9 mouse cellular contexts compared by ENCODE assay signal in genomic region chr7:16737606-16738072, GRCm38 (mm10). TPM values are rescaled to one million over a fixed set of nuclear protein-coding genes. Genes with fewer than 3 reads are reported as not detected.
DNase-seq lines count a peak whose midpoint lies in the region; ATAC-seq and TF ChIP-seq lines count a peak whose summit lies in the region.
"Had no signal": no experiment of that assay in that cellular context is flagged by ENCODE, and none has a peak within 500 bp of the region (broad histone marks: within the 10 kb centered on the region; RNA-seq: fewer than 3 reads in every experiment).

No protein-coding gene starts in this region.

- no peak for TF ChIP-seq CTCF in CH12.LX (conservative IDR thresholded peaks at IDR 0.05 in 1 of 2, IDR thresholded peaks at IDR 0.05 in 1 of 2; ENCODE audit: low read depth in 2 of 2, low read length in 2 of 2)

- H3K27me3 ChIP-seq in CH12.LX (replicated peaks) = no peaks in the 10 kb centered on the region
- no peaks in the 10 kb centered on the region for H3K27me3 ChIP-seq in erythroblast, embryonic 14.5 days (ENCODE audit: control insufficient read depth)
- H3K27me3 ChIP-seq in limb, embryonic 14.5 days (ENCODE audit: control insufficient read depth, insufficient read depth, low read length) = no peaks in the 10 kb centered on the region

- H3K9ac ChIP-seq in CH12.LX (ENCODE audit: insufficient read depth, low read depth) = peak overlapping the region; percentile 34; the same call in 1 of the 2 replicates
- H3K9ac ChIP-seq in limb, embryonic 14.5 days (ENCODE audit: low read depth, low read length, severe bottlenecking) = 0 out of 2 replicates have a peak overlapping the region, but pooled peaks have one; percentile 1

- peak overlapping the region; percentile 59 for H3K4me2 ChIP-seq in CH12.LX (ENCODE audit: insufficient read depth, low read depth, poor library complexity, severe bottlenecking)
- peak overlapping the region; percentile 49 for H3K4me2 ChIP-seq in limb, embryonic 14.5 days (replicated peaks; ENCODE audit: low read depth, low read length, severe bottlenecking)

- H3K79me2 ChIP-seq in CH12.LX (replicated peaks; ENCODE audit: control insufficient read depth, extremely low read depth, insufficient read depth, poor library complexity, severe bottlenecking) = peaks cover 12% of the 10 kb centered on the region; the same call in 1 of the 2 replicates

- no peaks in the 10 kb centered on the region for H3K9me3 ChIP-seq in CH12.LX (replicated peaks; ENCODE audit: low read length)
- no peaks in the 10 kb centered on the region for H3K9me3 ChIP-seq in erythroblast, embryonic 14.5 days (ENCODE audit: control insufficient read depth, low read length)
- no peaks in the 10 kb centered on the region for H3K9me3 ChIP-seq in limb, embryonic 14.5 days (ENCODE audit: control insufficient read depth, low read length)

- H3K4me3 ChIP-seq in CH12.LX (replicated peaks in 1 of 3; ENCODE audit: low read depth in 2 of 3, low read length in 2 of 3, poor library complexity in 1 of 3) = peak overlapping the region in 2 of 3 experiments; percentile 94 to 95
- peak overlapping the region; percentile 93 for H3K4me3 ChIP-seq in erythroblast, embryonic 14.5 days (replicated peaks)
- H3K4me3 ChIP-seq in limb, embryonic 14.5 days (replicated peaks; ENCODE audit: low read length) = peak overlapping the region; percentile 89

- dilution Hi-C loops in CH12.LX (cut with MboI; ENCODE audit: extremely low pct_ligation_motif_present, extremely low pct_unique_long_range_greater_than_20kb, low sequenced_read_pairs) = no loop called here

- no peak for TF ChIP-seq POLR2A in CH12.LX (IDR thresholded peaks at IDR 0.05; ENCODE audit: low read depth, low read length)
- TF ChIP-seq POLR2A in limb, embryonic 14.5 days (IDR thresholded peaks at IDR 0.05; ENCODE audit: borderline replicate concordance, extremely low read depth, insufficient read depth, insufficient read length) = no peak

- in situ Hi-C loops in CH12.LX (cut with MboI; ENCODE audit: low pct_ligation_motif_present, low pct_unique_long_range_greater_than_20kb, low sequenced_read_pairs) = no loop called here

- TF ChIP-seq EP300 in CH12.LX (IDR thresholded peaks at IDR 0.05; ENCODE audit: low read length) = no peak

- peak; percentile 1; the same call in 1 of the 2 replicates for ATAC-seq in limb, embryonic 14.5 days (ENCODE audit: low FRiP score, low read depth)

- H3K4me1 ChIP-seq in CH12.LX (ENCODE audit: control insufficient read depth in 1 of 2, insufficient read depth in 2 of 2) = peaks cover 5 to 21% of the 10 kb centered on the region in 2 experiments
- peaks cover 37% of the 10 kb centered on the region for H3K4me1 ChIP-seq in erythroblast, embryonic 14.5 days (ENCODE audit: control insufficient read depth)
- peaks cover 10% of the 10 kb centered on the region; the same call in 1 of the 2 replicates for H3K4me1 ChIP-seq in limb, embryonic 14.5 days (ENCODE audit: control insufficient read depth, insufficient read depth, low read length)

- no peak for TF ChIP-seq RAD21 in CH12.LX (IDR thresholded peaks at IDR 0.05; ENCODE audit: low read depth, low read length)

- H3K36me3 ChIP-seq in CH12.LX (replicated peaks in 1 of 2; ENCODE audit: control insufficient read depth in 1 of 2, insufficient read depth in 1 of 2, low read length in 1 of 2) = peaks cover 0 to 22% of the 10 kb centered on the region in 2 experiments
- H3K36me3 ChIP-seq in erythroblast, embryonic 14.5 days (ENCODE audit: control insufficient read depth) = peaks cover 26% of the 10 kb centered on the region
- 0 out of 2 replicates have a peak, but pooled peaks cover 1% of the 10 kb centered on the region for H3K36me3 ChIP-seq in limb, embryonic 14.5 days (ENCODE audit: control insufficient read depth, insufficient read depth, low read length)

- H3K27ac ChIP-seq in CH12.LX (ENCODE audit: insufficient read depth, low read depth) = no peak overlapping the region
- H3K27ac ChIP-seq in limb, embryonic 14.5 days (replicated peaks; ENCODE audit: low read depth, low read length) = no peak overlapping the region

- peak; percentile 60 for DNase-seq in cerebellum, adult 11-12 months
- no peak for DNase-seq in cerebellum, postnatal 4 days (ENCODE audit: low spot score in 2 of 2)
- no peak for DNase-seq in CH12.LX (ENCODE audit: extremely low read depth)
- DNase-seq in limb, embryonic 14.5 days (ENCODE audit: low spot score) = no peak
- DNase-seq in right cerebral cortex, adult 18-20 months = no peak
- no peak for DNase-seq in urinary bladder, adult 2 months (ENCODE audit: low spot score)
- no peak for DNase-seq in left cerebral cortex, adult 11 months (ENCODE audit: low spot score)

- 46% methylated on average over 10 of the region's 10 CpGs for WGBS in limb, embryonic 14.5 days

TF ChIP-seq in CH12.LX, 34 proteins besides CTCF, POLR2A, EP300 and RAD21:
- TF ChIP-seq TBP (conservative IDR thresholded peaks at IDR 0.05; ENCODE audit: low read depth, low read length) = no peak

RNA-seq across cellular contexts. Expression of gene Ap2s1, which starts 0.6 kb away (rescaled TPM):
- total RNA-seq in CH12.LX (2012; rRNA removed) (232 and 234 TPM in 2 replicates), CH12.LX (2014; rRNA removed) (202 and 213 TPM in 2 replicates)
- 167 and 180 TPM in 2 replicates for polyA plus RNA-seq in CH12.LX (2012; ENCODE audit: insufficient read length, low read depth)
- 136 and 162 TPM in 2 replicates for polyA plus RNA-seq in erythroblast, embryonic 14.5 days (2012)
- polyA plus RNA-seq in limb, embryonic 14.5 days (2012; rRNA removed) = 271 and 297 TPM in 2 replicates
- polyA plus RNA-seq in limb, embryonic 14.5 days (2014; fragmentation: Nextera tagmentation; extraction: Ambion mirVana) = 271 and 295 TPM in 2 replicates
- 190 and 236 TPM in 2 replicates for polyA plus RNA-seq in urinary bladder, adult 2 months (2012; rRNA removed)

RNA-seq across cellular contexts. Expression of gene Ceacam9, which starts 15.9 kb away (rescaled TPM):
- not detected in 2 replicates for total RNA-seq in CH12.LX (2012; rRNA removed)
- total RNA-seq in CH12.LX (2014; rRNA removed) = not detected in 2 replicates
- 0.21 TPM in 1 of 2 replicates, not detected in the other for polyA plus RNA-seq in CH12.LX (2012; ENCODE audit: insufficient read length, low read depth)
- polyA plus RNA-seq in erythroblast, embryonic 14.5 days (2012) = not detected in 2 replicates
- 0.04 and 0.10 TPM in 2 replicates for polyA plus RNA-seq in limb, embryonic 14.5 days (2012; rRNA removed)
- not detected in 2 replicates for polyA plus RNA-seq in limb, embryonic 14.5 days (2014; fragmentation: Nextera tagmentation; extraction: Ambion mirVana)
- polyA plus RNA-seq in urinary bladder, adult 2 months (2012; rRNA removed) = not detected in 2 replicates
- polyA plus RNA-seq: spleen, adult 2 months had no signal

RNA-seq across cellular contexts. Expression of gene Slc1a5, which starts 43.5 kb away (rescaled TPM):
- total RNA-seq in CH12.LX (2012; rRNA removed) (147 and 174 TPM in 2 replicates), CH12.LX (2014; rRNA removed) (115 TPM in 2 replicates)
- polyA plus RNA-seq in CH12.LX (2012; ENCODE audit: insufficient read length, low read depth) = 191 and 245 TPM in 2 replicates
- polyA plus RNA-seq in erythroblast, embryonic 14.5 days (2012) = 24.9 and 33.8 TPM in 2 replicates
- polyA plus RNA-seq in limb, embryonic 14.5 days (2012; rRNA removed) = 80.3 and 96.1 TPM in 2 replicates
- 21.7 and 24.4 TPM in 2 replicates for polyA plus RNA-seq in limb, embryonic 14.5 days (2014; fragmentation: Nextera tagmentation; extraction: Ambion mirVana)
- polyA plus RNA-seq in urinary bladder, adult 2 months (2012; rRNA removed) = 213 and 249 TPM in 2 replicates
